Mouse (Mus musculus) limb, embryonic 12.5 days (tissue): Measurements from ENCODE around the gene Mdc1. TPM values are rescaled to one million over a fixed set of nuclear protein-coding genes. Genes with fewer than 3 reads are reported as not detected.
A peak's percentile ranks its signal among the peaks of the same experiment; 100 is the strongest.

Experiments used
- ATAC-seq: fragments of 200-750 bp; cut with Nextera tagmentation; 2 replicates; pipeline ENCODE4 v1.8.0; 2017; ENCODE audit warnings: low read depth, moderate TSS enrichment; ENCODE audit not compliant: insufficient number of reproducible peaks, insufficient read depth, low FRiP score, low TSS enrichment
- H3K27ac ChIP-seq: fragments of 300-500 bp; sonication (generic); 2 replicates; pipeline ENCODE4 v1.5.1; 2016; ENCODE audit warnings: mild to moderate bottlenecking, moderate library complexity
- H3K27me3 ChIP-seq: fragments of 300-500 bp; sonication (generic); 2 replicates; pipeline ENCODE4 v1.6.1; 2016; ENCODE audit warnings: mild to moderate bottlenecking, moderate library complexity
- H3K36me3 ChIP-seq: fragments of 300-500 bp; sonication (generic); 2 replicates; pipeline ENCODE4 v1.6.1; 2016; ENCODE audit warnings: mild to moderate bottlenecking, moderate library complexity
- H3K4me1 ChIP-seq: fragments of 300-500 bp; sonication (generic); replicated peaks from 2 replicates; pipeline ENCODE4 v1.6.1; 2016
- H3K4me2 ChIP-seq: fragments of 300-500 bp; sonication (generic); 2 replicates; pipeline ENCODE4 v1.6.1; 2016; ENCODE audit warnings: mild to moderate bottlenecking, moderate library complexity
- H3K4me3 ChIP-seq: fragments of 300-500 bp; sonication (generic); replicated peaks from 2 replicates; pipeline ENCODE4 v1.5.1; 2016; ENCODE audit warnings: mild to moderate bottlenecking
- H3K9ac ChIP-seq: fragments of 300-500 bp; sonication (generic); replicated peaks from 2 replicates; pipeline ENCODE4 v1.6.1; 2016; ENCODE audit warnings: mild to moderate bottlenecking, moderate library complexity
- H3K9me3 ChIP-seq: fragments of 300-500 bp; sonication (generic); 2 replicates; pipeline ENCODE4 v1.6.1; 2016; ENCODE audit warnings: mild to moderate bottlenecking, moderate library complexity
- WGBS: fragments of 180-500 bp; shearing (Covaris S2); methylation state at CpG from one replicate; pipeline ENCODE4 v1.1.7; 2016; 5-methylcytosine and 5-hydroxymethylcytosine counted together
- polyA plus RNA-seq: library from polyadenylated mRNA; unstranded; fragments of >200 nt; fragmentation: Nextera tagmentation; extraction: Ambion mirVana; gene quantifications from 2 replicates; pipeline ENCODE4 v1.2.1, GENCODE M21; 2016

Gene Mdc1
- 16.9 and 19.4 TPM in 2 replicates for polyA plus RNA-seq

DNA sequence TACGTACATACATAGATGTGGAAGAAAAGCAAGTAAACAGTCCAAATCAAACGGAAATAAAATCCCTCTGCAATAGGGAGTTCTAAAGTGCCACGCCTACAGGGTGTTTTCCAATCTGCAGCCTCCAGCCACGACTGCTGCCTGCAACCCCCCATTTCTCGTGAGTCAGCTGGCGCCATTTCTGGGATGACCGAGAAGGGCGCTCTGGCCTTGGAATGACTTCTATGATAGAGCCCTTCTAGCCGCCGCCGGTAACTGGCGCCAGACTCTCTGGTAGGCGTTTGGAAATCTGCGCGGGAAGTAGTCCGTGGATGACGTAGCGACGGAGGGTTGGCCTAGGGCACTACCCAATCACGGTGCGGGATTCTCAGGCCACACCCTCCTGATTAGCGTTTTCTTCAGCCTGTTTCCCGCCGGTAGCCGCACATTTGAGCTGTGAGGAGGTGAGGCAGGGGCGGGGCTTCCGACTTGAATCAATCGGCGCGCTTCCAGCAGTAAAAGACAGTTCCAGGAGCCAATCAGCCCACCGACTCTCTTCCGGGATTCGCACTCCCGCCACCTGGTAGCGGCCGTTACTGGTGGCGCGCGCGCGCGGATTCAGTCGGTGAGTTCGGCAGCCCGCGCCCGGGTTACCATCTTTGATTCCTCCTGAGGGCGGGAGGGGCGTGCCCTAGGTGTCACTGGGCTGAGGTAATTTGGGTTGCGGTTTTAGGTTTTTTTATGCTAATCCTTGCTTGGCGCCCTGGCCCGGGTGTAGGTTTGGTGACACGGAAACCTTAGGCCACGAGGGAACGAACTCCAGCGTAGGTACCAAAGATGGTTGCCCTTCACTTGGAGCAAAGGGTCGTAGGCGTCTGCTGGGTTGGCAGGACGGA, at the start of gene Mdc1:
Mdc1 (plus strand) TSS at position 440 of the 875 bp plus-strand sequence.
- WGBS, result under 1% methylated on average over 59 of the region's 59 CpGs
- ATAC-seq, result peak; percentile 89
- Histone ChIP-seq H3K27ac (peak within 1 kb of the TSS; percentile 86), H3K4me3 (peak within 1 kb of the TSS; percentile 59), H3K4me2 (peak within 1 kb of the TSS; percentile 76), H3K36me3 (peaks cover 27% of the 10 kb centered on the region), H3K4me1 (peaks cover 17% of the 10 kb centered on the region), H3K9me3 (no peaks in the 10 kb centered on the region), H3K9ac (peak within 1 kb of the TSS; percentile 70), H3K27me3 (no peaks in the 10 kb centered on the region)

DNA sequence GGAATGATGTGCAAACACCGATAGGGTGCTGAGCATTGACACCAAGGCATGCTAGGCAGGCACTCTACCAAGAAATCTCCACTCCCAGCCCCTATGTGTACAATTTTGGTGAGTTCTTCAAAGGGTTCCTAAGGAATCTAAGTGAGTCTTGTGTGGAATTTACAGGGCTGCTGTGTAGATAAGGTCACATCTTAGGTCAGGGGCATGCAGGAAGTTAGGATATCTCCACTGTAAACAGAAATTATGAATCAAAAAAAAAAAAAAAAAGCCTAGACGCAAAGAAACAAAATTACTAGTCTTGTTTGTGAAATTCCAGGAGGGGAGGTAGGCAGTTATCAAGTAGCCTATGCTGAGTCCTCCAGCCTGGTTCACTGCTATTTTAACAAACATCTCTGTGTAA, 48.5 kb upstream of the Mdc1 start:
- H3K27ac ChIP-seq, result no peak overlapping the region
- no peak overlapping the region for H3K9ac ChIP-seq
- H3K9me3 ChIP-seq, result no peaks in the 10 kb centered on the region
- no peak overlapping the region for H3K4me3 ChIP-seq
- no peaks in the 10 kb centered on the region for H3K4me1 ChIP-seq
- H3K36me3 ChIP-seq, result no peaks in the 10 kb centered on the region
- H3K27me3 ChIP-seq, result no peaks in the 10 kb centered on the region
- ATAC-seq, result no peak
- 86% methylated on average over 2 of the region's 2 CpGs for WGBS
- no peak overlapping the region for H3K4me2 ChIP-seq

- Histone ChIP-seq H3K4me2 (no peak overlapping the region), H3K36me3 (no peaks in the 10 kb centered on the region), H3K9ac (no peak overlapping the region), H3K27me3 (no peaks in the 10 kb centered on the region), H3K4me3 (no peak overlapping the region), H3K9me3 (peaks cover 4% of the 10 kb centered on the region; the same call in 1 of the 2 replicates), H3K4me1 (no peaks in the 10 kb centered on the region), H3K27ac (no peak overlapping the region)
- ATAC-seq, result no peak
- 50% methylated on average over 2 of the region's 2 CpGs for WGBS
Measured at GRCm38 (mm10) chr17:35795099-35795498, 46.2 kb upstream of the Mdc1 start.

DNA sequence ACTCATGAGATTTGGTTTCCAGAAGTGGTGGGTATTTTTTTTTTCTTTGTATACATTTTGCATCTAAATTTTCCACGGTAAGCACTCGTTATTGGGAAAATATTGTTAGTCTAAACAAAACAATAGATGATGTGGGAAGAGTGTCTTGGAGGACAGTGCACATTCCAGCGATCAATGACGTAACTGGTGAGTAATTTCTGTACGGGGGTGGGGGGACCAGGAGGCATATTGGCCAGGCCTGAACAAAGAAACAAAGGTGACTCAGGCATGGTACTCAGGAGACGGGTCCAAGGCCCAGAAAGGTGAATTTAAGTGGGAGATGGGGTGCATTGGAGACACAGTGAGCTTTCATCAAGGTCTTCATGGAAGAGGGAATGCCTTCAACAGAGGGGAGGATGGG, 45.7 kb upstream of the Mdc1 start:
- no peaks in the 10 kb centered on the region for H3K4me1 ChIP-seq
- H3K9ac ChIP-seq, result no peak overlapping the region
- WGBS, result 85% methylated on average over 6 of the region's 6 CpGs
- H3K27me3 ChIP-seq, result no peaks in the 10 kb centered on the region
- H3K36me3 ChIP-seq, result no peaks in the 10 kb centered on the region
- no peak overlapping the region for H3K27ac ChIP-seq
- ATAC-seq, result no peak
- peaks cover 4% of the 10 kb centered on the region; the same call in 1 of the 2 replicates for H3K9me3 ChIP-seq
- no peak overlapping the region for H3K4me2 ChIP-seq
- H3K4me3 ChIP-seq, result no peak overlapping the region

GRCm38 (mm10) chr17:35796835-35797234, 44.5 kb upstream of the Mdc1 start:
- Histone ChIP-seq H3K9me3 (peaks cover 4% of the 10 kb centered on the region; the same call in 1 of the 2 replicates), H3K36me3 (no peaks in the 10 kb centered on the region), H3K27me3 (no peaks in the 10 kb centered on the region), H3K27ac (no peak overlapping the region), H3K4me2 (no peak overlapping the region), H3K9ac (no peak overlapping the region), H3K4me1 (no peaks in the 10 kb centered on the region), H3K4me3 (no peak overlapping the region)
- WGBS, result 76% methylated on average over 5 of the region's 5 CpGs
- ATAC-seq, result no peak

- Histone ChIP-seq H3K9ac (no peak overlapping the region), H3K4me1 (no peaks in the 10 kb centered on the region), H3K9me3 (peaks cover 4% of the 10 kb centered on the region; the same call in 1 of the 2 replicates), H3K4me2 (no peak overlapping the region), H3K4me3 (no peak overlapping the region), H3K27me3 (no peaks in the 10 kb centered on the region), H3K36me3 (no peaks in the 10 kb centered on the region), H3K27ac (no peak overlapping the region)
- no peak for ATAC-seq
- WGBS, result 79% methylated on average over 2 of the region's 2 CpGs
Measured at GRCm38 (mm10) chr17:35800905-35801304, 40.4 kb upstream of the Mdc1 start.

- Histone ChIP-seq H3K9me3 (peaks cover 4% of the 10 kb centered on the region; the same call in 1 of the 2 replicates), H3K27ac (no peak overlapping the region), H3K4me1 (no peaks in the 10 kb centered on the region), H3K9ac (no peak overlapping the region), H3K4me3 (no peak overlapping the region), H3K36me3 (no peaks in the 10 kb centered on the region), H3K27me3 (no peaks in the 10 kb centered on the region), H3K4me2 (no peak overlapping the region)
- ATAC-seq, result no peak
- 78% methylated on average over 6 of the region's 6 CpGs for WGBS
Measured at GRCm38 (mm10) chr17:35803020-35803419, 38.3 kb upstream of the Mdc1 start.

DNA sequence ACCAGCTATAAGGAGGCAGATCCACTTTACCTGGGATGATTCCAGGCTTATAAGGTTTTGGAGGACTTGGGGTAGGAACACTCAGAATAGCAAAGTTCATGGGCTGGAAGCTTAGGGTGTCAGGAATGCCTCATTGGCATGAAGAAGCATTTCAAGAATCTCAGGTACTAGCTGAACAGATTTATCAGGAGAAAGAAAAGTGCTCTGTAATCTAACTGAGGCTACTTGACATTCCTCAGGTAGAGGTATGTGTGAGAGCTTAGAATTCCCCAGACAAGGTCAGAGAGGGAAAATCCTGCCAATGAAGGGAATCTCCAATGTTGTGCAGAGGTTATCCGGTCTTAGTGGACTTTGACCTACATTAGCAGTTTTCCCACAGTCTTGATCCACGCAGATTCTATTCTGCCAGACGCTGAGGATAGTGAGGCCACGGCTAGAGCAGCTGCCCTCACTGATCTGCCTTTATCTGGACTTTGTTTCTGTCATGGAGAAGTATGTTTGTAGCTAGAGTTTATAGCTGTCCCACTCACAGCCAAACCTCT, 37.4 kb upstream of the Mdc1 start:
- H3K9ac ChIP-seq, result no peak overlapping the region
- H3K27me3 ChIP-seq, result no peaks in the 10 kb centered on the region
- H3K9me3 ChIP-seq, result no peaks in the 10 kb centered on the region
- WGBS, result 82% methylated on average over 4 of the region's 4 CpGs
- H3K4me3 ChIP-seq, result no peak overlapping the region
- H3K27ac ChIP-seq, result no peak overlapping the region
- no peak for ATAC-seq
- H3K4me2 ChIP-seq, result no peak overlapping the region
- no peaks in the 10 kb centered on the region for H3K36me3 ChIP-seq
- no peaks in the 10 kb centered on the region for H3K4me1 ChIP-seq

DNA sequence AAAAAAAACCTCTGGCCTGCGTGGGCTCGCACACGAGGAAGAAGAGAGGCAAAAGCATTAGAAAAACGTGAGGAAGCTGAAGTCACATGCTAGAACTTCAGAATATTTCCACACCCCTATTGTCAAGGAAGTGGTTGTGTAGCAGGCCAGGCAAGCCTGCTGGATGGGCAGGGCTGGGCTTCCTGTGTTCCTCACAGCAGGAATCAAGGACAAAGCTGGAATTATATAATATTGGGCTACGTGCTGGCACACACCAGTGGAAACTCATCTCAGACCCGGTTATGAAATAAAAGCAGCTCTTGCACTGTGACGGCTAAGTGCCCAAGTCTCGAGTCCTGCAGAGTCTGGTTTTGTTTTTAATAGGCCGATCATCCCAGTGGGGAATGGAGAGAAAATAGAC, 33.2 kb upstream of the Mdc1 start:
- Histone ChIP-seq H3K27me3 (no peaks in the 10 kb centered on the region), H3K4me2 (no peak overlapping the region), H3K36me3 (no peaks in the 10 kb centered on the region), H3K4me1 (peaks cover 4% of the 10 kb centered on the region; the same call in 1 of the 2 replicates), H3K9me3 (no peaks in the 10 kb centered on the region), H3K27ac (no peak overlapping the region), H3K4me3 (no peak overlapping the region), H3K9ac (no peak overlapping the region)
- no peak for ATAC-seq
- 72% methylated on average over 9 of the region's 9 CpGs for WGBS

- Histone ChIP-seq H3K9me3 (no peaks in the 10 kb centered on the region), H3K4me3 (no peak overlapping the region), H3K27me3 (no peaks in the 10 kb centered on the region), H3K4me2 (no peak overlapping the region), H3K36me3 (no peaks in the 10 kb centered on the region), H3K4me1 (peaks cover 9% of the 10 kb centered on the region), H3K9ac (no peak overlapping the region), H3K27ac (no peak overlapping the region)
- 87% methylated on average over 11 of the region's 11 CpGs for WGBS
- ATAC-seq, result no peak
Measured at GRCm38 (mm10) chr17:35809395-35809794, 31.9 kb upstream of the Mdc1 start.

DNA sequence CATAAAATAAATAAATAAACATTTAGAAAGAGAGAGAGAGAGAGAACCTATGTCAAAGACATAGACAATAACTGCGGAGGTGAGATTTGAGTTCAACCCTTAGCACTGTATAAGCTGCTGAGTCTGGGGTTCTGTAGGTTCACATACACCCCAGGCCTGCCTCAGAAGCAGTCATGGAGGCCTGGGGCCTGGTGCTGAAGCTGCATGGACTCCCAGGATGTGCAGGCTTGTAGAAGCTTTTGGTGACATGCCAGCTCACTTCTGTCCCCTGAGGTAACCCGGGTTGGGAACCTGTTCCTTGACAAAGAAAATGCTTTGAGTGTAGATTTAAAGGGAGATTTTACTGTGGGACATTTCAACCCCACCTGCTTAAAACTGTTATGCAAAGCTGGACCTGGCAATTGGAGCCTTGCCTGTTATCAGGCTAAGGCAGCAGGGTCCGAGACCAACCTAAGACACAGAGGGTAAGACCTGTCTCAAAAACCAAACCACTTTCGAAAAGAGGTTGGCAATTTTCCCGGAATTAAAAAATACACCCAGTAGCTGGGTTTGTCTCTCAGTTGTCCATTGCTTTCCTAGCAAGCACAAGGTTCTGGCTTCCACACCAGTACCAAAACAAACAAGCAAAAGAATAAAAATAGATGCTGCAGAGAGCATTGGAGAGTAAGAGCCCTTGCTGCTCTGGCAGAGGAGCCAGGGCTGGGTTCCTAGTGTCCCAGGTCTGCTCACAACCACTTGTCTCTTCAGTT, 30.2 kb upstream of the Mdc1 start:
- H3K4me2 ChIP-seq, result no peak overlapping the region
- no peak for ATAC-seq
- H3K27me3 ChIP-seq, result no peaks in the 10 kb centered on the region

More for the DNA sequence above, 30.2 kb upstream of the Mdc1 start:
- no peaks in the 10 kb centered on the region for H3K9me3 ChIP-seq
- H3K27ac ChIP-seq, result no peak overlapping the region
- H3K36me3 ChIP-seq, result no peaks in the 10 kb centered on the region
- H3K4me1 ChIP-seq, result peaks cover 10% of the 10 kb centered on the region
- no peak overlapping the region for H3K4me3 ChIP-seq
- 86% methylated on average over 5 of the region's 5 CpGs for WGBS
- no peak overlapping the region for H3K9ac ChIP-seq
